Mouse (Mus musculus): ENCODE data around the gene Rrnad1.

Rrnad1 gene

DNA sequence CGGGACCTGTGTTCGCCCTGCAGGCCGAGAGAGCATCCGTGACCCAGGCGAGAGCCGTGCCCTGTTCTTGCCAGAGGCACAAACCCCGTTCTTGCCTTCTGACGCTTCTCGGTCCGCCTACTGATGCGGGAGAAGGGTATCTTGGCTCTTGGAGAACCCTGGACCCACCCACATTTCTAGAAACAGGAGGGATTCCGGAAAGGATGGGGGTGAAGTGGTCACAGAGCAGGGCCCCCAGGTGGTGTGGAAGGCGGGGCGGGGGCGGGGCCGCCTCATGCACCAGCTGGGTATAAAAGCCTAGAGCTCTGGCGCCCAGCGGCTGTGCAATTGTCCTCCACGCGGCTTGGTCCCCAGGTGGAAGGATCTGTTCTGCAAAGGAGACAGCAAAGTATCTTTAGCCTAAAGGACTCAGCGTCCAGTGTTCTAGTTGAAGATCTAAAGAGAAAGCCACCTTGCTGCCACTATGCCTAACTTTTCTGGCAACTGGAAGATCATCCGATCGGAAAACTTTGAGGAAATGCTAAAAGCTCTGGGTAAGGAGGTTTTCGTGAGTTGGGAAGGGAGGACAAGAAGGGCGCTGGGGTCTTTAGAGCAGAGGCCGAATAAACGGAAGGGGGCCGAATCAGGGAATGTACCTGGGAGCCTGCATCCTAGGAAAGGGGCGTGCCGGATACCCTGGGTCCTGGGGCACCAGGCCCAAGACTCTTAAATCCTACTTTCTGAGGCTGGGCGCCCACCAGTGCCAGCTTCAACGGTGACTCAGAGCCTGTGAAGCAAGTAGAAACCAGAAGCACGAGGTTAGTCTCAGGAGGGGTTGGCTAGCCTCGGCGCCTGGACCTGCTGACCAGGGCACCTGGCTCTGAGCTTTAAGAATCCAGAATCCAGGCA, 18.1 kb upstream of the Rrnad1 start, which contains the start of gene Crabp2:
Gene Crabp2, plus strand, starts transcription at position 289 of the 888 bp plus-strand sequence.
- DNase-seq (ENCODE audit: low read depth): no peak

DNA sequence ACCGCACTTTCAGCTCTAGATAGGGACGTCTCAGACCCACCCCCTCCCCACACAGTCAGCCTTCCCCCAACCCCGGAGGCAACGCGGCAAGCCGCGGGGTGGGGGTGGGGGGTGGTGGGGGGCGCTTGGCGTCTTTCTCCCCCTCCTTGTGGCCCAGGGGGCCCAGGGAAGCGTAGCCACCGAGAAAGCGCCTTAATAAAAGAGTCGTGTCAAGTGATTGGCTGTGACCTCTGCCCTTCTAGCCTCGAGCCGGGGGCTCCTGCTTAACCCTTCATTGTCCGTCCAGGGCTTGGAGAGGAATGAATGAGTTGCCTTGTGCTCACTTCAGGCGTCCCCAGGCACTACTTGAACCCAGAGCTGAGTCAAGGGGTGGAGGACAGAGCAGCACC, 17.3 kb upstream of the Rrnad1 start:
- DNase-seq (ENCODE audit: low read depth): no peak

DNA sequence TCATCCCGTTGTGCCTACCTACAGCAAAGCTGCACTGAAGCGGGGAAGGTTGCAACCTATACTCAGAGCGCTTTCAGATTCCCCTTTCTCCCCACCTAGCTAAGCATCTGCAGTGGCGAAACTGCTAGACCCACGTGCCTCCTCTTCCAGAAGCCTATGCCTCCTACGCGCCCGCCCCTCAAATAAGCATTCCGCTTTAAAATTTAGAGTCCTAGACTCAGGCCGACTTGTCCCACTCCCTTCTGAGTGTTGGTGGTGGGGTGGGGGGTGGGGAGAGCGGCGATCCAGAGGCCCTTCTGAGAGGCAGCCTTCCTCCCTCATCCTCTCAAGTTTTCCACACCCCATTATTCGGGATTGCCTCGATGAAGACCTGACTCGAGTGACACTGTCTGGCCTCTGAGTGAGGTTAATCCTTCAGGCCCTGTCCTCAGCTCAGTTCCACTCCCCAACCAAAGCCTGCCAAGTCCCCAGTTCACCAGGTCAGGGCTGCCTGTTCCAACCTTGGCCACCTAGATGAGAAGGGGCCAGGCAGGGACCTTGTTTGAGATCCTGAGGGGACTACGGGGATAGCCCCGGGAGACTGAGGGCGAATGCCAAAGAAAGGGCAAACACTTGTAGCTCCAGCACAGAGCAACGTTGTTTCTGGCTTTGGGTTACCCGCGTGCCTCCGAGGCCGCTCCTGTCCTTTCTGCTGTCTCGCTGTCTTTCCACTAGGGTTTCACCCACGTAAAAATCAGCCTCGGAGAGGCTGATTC, 16.7 kb upstream of the Rrnad1 start:
- no peak for DNase-seq (ENCODE audit: low read depth)

DNA sequence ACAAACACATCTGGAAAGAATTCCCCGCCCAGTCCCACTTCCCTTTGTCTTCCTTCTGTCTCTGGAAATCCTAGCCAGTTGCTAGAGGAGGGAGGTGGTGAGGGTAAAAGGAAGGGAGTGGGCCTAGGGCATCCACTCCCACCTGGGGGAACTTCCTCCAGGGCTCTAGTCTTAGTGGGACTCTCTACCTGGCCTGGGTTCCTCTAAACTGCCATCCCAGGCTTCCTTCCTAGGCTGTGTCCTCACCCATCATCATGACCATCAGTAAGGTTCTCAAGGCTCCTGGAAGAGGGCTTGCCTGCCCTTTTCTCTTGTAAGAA, 16.0 kb upstream of the Rrnad1 start:
- DNase-seq (ENCODE audit: low read depth): no peak

DNA sequence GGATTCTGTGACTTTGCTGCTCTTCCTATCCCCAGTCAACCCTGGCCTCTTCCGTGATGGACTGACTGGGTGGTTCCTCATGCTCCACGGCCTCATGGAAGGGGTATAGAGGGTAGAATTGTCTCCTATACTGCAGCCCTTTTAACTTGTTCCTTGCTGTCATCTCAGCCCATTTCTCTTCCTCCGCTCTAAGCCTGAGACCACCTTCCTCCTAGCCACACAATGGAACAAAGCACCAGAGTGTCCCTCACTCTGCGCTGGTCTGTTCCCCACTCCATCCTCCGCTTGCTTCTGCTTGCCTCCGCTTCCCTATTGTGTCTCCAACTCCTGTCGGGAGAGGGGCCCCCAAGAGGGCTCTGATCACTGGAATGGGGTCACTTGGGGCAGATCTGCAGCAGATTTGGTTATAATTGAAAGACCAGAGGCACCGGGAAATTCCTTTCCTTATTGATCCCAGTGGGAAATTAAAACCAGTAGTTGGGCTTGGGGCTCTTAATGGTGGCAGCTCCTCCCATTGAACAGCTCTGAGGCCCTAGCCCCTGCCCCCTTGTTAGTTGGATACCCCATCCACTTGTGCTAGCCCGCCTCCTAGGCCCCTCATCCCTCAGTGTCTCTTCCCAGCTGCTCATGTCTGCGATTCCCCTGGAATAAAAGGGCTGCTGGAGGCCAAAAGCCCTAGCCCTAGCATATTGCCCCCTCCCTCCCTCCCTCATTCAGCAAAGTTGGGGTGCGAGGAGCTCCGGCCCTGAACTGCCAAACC, 15.4 kb upstream of the Rrnad1 start:
- no peak for DNase-seq (ENCODE audit: low read depth)

DNA sequence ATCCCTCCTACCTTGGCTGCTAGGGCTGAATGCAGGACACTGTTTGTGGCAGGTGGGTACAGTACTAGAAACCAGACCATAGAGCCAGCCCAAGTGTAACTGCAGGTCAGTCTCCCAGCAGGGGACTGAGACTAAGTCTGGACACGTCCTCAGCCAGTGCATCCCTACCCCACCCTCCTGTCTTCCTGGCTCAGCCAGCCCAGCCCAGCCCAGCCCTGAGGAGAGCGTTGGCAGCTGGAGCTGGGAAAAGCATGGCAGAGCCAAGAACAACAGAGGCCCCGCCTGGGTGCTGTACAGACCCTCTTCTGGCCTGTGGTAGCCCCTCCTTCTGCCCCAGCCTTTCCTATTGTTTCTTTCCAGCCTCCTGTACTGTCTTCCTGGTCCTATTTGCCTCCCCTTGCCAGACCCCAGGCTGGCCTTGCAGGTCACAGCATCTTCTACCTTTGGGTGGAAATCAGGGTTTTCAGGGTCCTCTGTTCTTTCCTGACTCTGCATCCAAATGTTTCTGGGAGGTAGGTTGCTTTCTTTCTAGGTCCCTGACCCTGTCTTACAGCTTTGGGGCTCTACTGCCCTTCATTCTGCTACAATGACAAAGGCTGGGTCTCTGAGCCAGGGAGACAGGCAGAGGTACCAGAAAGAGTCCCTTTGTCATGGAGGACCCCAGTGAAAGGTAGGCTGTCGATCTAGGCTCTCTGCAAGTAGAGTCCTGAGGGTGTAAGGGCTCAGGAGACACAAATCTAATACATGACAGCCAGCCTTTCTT, 14.5 kb upstream of the Rrnad1 start:
- DNase-seq (ENCODE audit: low read depth): no peak

DNA sequence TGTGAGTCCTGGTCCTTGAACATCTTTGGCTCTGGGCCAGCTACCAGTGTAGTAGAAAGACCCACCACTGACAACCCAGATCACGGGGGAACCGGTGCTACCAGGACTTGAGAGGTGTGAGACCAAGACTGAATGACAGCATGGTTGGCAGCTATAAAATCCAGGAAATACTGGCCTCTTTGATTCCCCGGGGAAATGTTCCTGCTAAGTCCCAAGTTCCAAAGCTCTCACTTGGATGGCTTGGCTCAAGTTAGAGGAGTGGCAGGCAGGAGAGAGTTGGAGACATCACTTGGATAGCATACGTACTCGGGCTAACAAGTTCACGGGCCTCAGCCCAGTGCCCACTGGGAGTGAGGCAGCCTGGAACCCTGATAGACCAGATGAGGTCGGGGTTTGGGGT, 13.1 kb upstream of the Rrnad1 start:
- no peak for DNase-seq (ENCODE audit: low read depth)

DNA sequence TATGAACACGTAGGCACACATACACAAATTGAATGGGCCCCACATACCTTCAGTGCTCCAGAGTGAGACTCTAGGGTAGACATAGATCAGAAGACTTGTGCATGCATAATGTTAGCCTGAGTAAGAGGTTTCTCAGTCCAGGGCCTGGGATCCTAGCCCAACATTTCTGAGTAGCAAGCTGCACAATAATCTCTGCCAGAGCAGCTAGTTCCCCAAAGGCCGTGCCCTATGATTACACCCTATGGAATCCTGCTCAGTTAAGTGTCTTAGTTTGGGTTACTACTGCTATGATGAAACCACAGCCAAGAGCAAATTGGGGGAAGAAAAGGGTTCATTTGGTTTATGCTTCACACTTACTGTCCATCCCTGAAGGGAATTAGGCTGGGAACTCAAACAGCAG, 12.0 kb upstream of the Rrnad1 start:
- DNase-seq (ENCODE audit: low read depth): peak; percentile 80

DNA sequence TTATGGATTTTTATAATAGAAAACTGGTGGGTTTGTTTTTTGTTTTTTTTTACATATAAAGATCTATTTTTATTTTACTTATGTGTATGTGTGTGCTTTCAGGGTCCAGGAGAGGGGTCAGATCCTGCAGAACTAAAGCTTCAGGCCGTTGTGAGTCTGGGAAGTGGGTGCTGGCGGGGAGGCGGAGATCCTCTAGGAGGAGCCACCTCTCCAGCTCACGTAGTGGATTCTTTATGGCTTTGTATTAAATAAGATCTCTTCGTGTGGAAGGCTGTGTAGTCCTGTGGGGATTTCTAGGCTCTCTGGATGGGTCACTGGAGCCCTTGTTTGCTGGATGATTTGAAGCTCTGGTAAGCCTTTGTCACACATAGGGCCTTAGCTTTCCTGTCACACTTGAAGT, 10.1 kb upstream of the Rrnad1 start:
- DNase-seq (ENCODE audit: low read depth): no peak

DNA sequence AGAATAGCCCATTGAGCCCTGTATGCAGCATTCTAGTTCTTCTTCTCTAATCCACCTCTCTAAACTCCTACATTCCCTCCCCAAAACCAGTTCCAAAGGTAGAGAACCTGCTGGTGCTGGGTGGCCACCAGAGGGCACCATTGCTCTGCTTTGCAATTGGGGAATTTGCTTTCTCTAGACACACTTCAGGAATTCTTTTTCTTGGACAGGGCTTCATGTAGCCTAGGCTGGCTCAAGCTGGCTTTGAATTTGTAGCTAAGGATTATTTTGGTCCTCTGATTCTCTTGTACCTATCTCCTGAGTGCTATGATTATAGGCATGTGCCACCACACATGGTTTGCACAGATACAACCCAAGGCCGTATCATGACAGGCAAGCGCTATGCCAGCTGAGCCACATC, 5.3 kb upstream of the Rrnad1 start:
- no peak for DNase-seq (ENCODE audit: low read depth)

DNA sequence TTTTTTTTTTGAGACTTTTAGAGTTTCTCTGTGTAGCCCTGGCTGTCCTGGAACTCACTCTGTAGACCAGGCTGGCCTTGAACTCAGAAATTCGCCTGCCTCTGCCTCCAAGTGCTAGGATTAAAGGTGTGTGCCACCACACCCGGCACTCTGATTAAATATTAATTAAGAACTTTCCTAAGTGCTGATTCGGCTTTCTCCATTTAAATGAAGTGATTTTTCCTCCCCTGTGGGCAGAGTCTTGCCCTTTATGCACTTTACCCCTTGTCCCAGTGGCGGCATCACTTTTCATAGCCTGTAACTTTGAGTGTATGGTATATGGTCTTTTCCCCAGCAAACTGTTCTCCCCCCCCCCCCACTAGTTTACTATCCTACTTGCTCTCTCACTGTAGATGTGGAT, 4.7 kb upstream of the Rrnad1 start:
- no peak for DNase-seq (ENCODE audit: low read depth)

DNA sequence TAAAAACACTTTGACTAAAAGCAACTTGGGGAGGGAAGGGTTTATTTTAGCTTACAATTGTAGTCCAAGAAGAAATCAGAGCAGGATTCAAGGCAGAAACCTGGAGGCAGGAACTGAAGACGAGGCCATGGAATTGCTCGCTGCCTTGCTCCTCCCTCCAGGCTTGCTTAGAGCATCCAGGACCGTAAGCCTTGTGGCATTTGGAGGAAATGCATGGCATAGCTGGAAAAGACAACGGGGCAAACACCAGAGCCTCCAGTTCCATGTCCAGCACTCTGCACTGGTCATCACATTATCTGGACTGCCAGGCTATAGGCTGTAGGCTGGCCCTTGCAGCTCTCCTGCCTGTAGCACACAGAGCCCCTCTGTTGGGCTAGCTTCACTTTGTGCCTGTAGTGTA, 4.0 kb upstream of the Rrnad1 start:
- no peak for DNase-seq (ENCODE audit: low read depth)

DNA sequence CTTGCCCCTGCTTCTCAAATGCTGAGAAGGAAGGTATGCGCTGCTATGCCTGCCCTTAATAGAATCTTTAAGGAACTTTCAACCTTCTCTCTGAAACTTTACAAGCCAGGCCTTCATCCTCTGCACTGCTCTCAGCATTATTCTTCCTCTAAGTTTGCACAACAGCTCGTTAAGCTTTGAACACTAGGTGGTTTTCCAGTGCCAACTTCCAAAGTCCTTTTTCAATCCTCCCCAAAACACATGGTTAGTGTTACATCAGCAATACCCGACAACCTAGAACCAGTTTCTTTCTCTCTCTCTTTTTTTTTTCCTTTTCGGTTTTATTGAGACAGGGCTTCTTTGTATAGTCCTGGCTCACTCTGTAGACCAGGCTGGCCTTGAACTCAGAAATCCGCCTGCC, 3.5 kb upstream of the Rrnad1 start:
- DNase-seq (ENCODE audit: low read depth): no peak

DNA sequence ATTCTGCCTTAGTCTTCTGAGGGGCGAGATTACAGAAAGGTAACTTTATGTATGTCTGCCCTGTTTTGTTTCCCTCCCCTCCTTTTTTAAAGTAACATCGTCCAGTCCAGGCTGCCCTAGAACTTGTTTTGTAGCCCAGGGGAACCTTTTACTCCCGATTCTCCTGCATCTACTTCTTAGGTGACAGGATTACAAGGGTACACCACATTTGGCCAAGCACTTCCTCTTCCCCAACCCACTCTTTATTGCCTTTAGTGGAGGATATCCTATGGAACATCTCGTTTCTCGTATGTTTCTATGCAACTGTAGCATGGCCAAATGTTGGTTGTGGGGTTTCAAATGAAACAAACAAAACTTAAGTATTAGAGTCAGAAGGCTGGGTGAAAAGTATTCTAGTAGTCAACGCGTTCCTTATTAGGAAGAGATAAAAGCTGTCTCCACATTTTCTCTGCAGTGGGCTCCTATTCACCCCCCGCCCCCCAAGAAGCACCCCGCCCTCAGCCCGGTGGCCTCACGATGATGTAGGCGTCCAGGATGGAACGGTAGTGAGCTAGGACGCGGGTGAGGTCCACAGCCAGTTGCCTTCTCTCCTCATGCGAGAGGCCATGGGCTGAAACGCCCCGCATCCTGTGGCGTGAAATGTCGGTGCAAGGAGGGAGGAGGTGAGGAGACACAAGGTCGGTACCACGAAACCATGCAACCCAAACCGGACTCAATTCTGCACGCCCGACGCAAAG, 1.0 kb downstream of the Rrnad1 start:
- no peak for DNase-seq (ENCODE audit: low read depth)

DNA sequence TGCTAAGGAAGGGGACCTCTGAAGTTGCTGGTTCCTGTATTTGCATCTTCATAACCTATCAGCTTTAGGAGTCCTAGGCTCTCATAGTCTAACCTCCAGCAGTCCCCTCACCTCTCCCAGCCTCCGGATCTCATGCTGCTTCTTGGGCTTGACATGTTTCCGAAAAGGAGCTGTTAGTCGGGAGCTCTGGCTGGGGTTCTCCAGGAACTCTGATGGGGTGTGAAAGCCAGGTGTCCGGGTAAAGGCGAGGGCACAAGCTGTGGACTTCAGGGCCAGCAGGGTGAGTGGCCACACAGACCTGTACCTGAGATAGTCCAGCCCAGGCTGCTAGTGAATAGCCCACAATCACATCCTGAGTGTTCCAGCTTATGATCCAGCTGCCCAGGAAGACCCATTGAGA, 3.1 kb downstream of the Rrnad1 start:
- DNase-seq (ENCODE audit: low read depth): no peak

DNA sequence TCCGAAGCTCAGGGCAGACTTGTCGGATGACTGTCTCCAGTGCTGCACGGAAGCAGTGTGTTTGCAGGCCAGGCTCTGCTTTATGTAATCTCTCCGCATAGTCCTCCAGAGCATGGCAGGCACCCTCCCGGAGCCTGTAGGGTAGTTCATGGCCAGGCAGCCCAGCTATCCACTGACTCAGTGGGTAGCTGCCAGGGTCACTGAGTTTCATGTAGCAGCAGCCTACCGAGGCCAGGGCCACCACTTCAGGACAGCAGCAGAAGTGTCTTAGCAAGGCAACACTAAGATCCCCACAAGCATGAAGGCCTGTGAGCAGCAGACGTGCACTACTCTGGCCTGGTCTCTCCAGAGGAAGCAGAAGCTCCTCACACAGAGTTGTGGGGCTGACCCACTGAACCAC, 5.5 kb downstream of the Rrnad1 start:
- no peak for DNase-seq (ENCODE audit: low read depth)

DNA sequence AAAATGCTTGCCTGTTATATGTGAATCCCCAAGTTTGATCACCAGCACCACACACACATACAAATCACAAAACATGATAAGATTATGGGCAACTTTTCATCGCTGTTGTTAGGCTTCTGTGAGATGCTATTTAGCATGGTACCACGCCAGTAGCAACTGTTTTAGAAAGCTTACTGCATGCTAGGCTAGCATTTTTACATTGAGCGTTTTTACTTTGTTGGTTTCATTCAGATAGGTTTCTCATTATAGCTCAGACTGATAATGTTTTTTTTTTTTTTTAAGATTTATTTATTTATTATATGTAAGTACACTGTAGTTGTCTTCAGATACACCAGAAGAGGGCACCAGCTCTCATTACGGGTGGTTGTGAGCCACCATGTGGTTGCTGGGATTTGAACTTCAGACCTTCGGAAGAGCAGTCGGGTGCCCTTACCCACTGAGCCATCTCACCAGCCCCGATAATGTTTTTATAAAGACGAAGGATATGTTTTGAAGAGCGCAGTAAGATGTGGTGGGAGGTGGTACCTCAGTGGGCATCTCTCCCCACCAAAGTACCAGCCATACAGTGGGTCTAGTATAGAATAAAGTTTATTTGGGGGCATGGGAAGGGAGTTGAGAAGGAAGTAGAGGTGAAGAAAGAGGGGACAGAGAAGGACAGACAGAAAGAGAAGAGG, 10.1 kb downstream of the Rrnad1 start:
- DNase-seq (ENCODE audit: low read depth): no peak

DNA sequence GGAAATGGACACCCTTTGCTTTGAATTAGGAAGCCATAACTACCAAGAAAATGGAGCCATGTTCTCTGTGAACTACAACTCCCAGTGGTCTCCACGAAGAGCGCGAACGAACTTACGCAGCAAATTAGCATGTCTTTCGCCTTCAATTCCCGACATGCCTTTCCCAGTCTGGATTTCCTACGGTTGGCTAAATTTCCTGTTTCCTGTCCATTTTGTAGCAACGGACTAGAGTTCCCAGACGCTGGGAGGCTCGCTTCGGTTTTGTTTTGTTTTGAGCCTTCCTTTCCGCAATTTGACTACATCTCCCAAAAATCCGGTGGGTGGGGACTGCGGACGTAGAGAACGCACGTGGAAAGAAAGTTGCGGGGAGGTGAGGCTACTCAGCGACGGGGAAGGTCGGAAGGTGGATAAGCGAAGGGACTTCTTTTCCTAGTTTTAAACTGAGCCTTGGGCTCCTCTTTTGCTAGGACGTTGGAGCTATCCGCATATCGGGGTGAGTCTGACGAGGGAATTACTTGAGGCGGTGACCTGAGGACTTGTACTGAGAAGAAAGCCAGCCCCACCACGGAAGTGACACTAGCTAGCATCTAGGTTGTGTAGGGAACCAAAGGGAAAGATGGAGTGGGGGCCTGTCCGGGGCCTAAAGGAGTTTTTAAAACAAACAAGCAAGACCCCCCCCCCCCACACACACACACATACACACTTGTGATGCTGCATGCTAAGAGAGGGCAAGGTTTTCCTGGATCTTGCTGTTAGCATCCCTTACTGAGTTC, 11.0 kb downstream of the Rrnad1 start, which contains the start of gene Mrpl24:
Gene Mrpl24, plus strand, starts transcription at position 171 of the 773 bp plus-strand sequence.
- peak; percentile 87 for DNase-seq (ENCODE audit: low read depth)

DNA sequence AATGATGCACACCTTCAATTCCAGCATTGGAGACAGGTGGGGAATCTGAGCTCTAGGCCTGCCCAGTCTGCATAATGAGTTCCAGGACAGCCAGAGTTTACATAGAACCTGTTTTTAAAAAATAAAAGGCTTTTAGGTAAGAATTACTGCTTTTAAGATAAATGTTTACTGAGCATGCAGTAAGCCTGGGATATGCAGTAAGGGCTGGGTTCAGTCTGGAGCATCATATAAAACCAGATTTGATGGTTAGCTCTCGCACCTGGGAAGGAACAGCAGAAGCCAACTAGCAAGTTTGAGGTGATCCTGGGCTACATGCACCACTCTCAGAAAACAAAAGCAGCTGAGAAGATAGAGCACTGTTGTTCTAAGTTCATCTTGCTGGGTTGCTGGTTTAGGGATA, 12.0 kb downstream of the Rrnad1 start:
- DNase-seq (ENCODE audit: low read depth): no peak

DNA sequence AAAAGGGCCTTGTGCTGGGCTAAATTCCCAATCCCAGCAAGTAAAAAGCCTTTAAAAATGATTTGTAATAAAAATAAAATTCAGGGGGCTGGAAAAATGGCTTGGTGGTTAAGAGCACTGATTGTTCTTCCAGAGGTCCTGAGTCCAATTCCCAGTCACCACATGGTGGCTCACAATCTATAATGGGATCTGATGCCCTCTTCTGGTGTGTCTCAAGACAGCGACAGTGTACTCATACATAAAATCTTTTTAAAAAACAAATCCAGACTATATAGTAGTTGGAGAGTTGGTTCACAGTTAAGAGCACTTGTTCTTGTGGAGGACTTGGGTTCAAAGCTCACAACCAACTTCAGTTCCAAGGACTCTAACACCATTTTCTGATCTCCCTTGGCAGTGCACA, 13.5 kb downstream of the Rrnad1 start:
- DNase-seq (ENCODE audit: low read depth): no peak
